Mouse (Mus musculus): ENCODE measurements around the gene Rapgefl1. TPM values are rescaled to one million over a fixed set of nuclear protein-coding genes. Genes with fewer than 3 reads are reported as not detected.

Gene Rapgefl1
- polyA plus RNA-seq, 1 experiment from 2014 or later: 3.0 TPM

- Histone ChIP-seq H3K4me2 (replicated peaks) (no peak overlapping the region), H3K36me3 (no peaks in the 10 kb centered on the region), H3K4me1 (peaks cover 21% of the 10 kb centered on the region), H3K9ac (replicated peaks) (no peak overlapping the region), H3K27ac (replicated peaks) (no peak overlapping the region), H3K27me3 (peaks cover 15% of the 10 kb centered on the region), H3K4me3 (no peak overlapping the region), H3K9me3 (no peaks in the 10 kb centered on the region)
- WGBS: 56% methylated on average over 13 of the region's 13 CpGs
- no peak for ATAC-seq (ENCODE audit: low FRiP score, low read depth)
Measured at GRCm38 (mm10) chr11:98846016-98846415, 9.4 kb downstream of the Rapgefl1 start.

GRCm38 (mm10) chr11:98846865-98847604 is 10.4 kb downstream of the Rapgefl1 start:
- Histone ChIP-seq H3K4me1 (peaks cover 21% of the 10 kb centered on the region), H3K27ac (replicated peaks) (no peak overlapping the region), H3K4me3 (no peak overlapping the region), H3K27me3 (peaks cover 24% of the 10 kb centered on the region), H3K36me3 (no peaks in the 10 kb centered on the region), H3K4me2 (replicated peaks) (no peak overlapping the region), H3K9me3 (no peaks in the 10 kb centered on the region), H3K9ac (replicated peaks) (no peak overlapping the region)
- ATAC-seq (ENCODE audit: low FRiP score, low read depth): no peak
- 77% methylated on average over 19 of the region's 19 CpGs for WGBS

DNA sequence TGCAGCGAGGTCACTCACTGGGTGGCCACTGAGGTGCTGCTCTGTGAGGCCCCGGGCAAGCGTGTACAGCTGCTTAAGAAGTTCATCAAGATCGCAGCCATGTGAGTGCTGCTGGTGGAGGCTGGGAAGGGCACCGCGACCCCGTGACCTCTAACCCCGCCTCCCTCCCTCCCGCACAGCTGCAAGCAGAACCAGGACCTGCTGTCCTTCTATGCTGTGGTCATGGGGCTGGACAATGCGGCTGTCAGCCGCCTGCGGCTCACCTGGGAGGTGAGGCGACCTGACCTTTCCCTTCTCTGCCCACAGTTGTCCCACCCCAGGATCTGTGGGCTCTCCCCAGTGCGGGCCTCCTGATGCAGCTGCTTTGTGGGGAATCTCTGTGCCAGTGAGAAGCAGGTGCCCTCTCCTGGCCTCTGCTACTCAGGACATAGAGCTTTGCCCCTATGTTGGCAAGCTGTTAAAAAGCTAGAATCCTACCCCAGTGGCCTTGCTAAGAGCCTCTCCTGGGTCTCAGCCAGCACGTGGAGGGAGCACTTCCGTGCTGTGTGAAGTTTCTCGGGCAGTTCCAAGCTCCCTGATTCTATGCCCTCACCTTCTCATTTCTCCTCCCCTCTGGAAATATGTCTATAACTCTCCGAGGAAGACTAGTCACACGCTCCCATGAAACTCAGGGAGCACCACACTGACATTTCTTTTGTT is 12.8 kb downstream of the Rapgefl1 start:
- ATAC-seq (ENCODE audit: low FRiP score, low read depth): no peak
- Histone ChIP-seq H3K9me3 (no peaks in the 10 kb centered on the region), H3K27ac (replicated peaks) (no peak overlapping the region), H3K4me3 (no peak overlapping the region), H3K9ac (replicated peaks) (no peak overlapping the region; the same call in 1 of the 2 replicates), H3K4me2 (replicated peaks) (no peak overlapping the region; the same call in 1 of the 2 replicates), H3K4me1 (peaks cover 21% of the 10 kb centered on the region), H3K36me3 (no peaks in the 10 kb centered on the region), H3K27me3 (peaks cover 24% of the 10 kb centered on the region)
- WGBS: 11% methylated on average over 19 of the region's 19 CpGs

- H3K27ac ChIP-seq (replicated peaks): no peak overlapping the region
- H3K36me3 ChIP-seq: no peaks in the 10 kb centered on the region
- WGBS: 67% methylated on average over 26 of the region's 26 CpGs
- H3K27me3 ChIP-seq: peaks cover 24% of the 10 kb centered on the region
- peaks cover 21% of the 10 kb centered on the region for H3K4me1 ChIP-seq
- no peak overlapping the region for H3K4me3 ChIP-seq
- ATAC-seq (ENCODE audit: low FRiP score, low read depth): peak; percentile 30; the same call in 1 of the 2 replicates
- H3K9ac ChIP-seq (replicated peaks): peak overlapping the region; percentile 39
- H3K9me3 ChIP-seq: no peaks in the 10 kb centered on the region
- H3K4me2 ChIP-seq (replicated peaks): peak overlapping the region; percentile 9
Measured at GRCm38 (mm10) chr11:98850100-98851093, 13.8 kb downstream of the Rapgefl1 start.

DNA sequence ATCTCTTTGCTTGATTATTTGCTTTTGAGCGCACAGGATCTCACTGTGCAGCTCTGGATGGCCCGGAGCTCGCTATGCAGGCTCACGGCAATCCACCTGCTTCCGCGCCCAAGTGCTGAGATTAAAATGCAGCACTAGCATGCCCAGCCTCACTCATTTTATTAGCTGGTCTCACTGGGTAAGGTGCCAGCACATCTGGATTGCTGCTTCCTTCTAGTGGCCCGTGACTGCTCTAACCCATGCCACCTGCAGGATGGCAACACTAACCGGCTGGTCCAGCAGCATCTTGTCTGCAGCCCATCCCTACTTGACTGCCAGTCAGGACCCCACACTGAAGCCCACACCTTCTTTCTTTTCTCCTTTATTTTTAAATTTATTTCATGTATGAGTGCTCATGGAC is 17.5 kb downstream of the Rapgefl1 start:
- H3K27me3 ChIP-seq: peaks cover 21% of the 10 kb centered on the region
- no peaks in the 10 kb centered on the region for H3K36me3 ChIP-seq
- no peak overlapping the region for H3K4me3 ChIP-seq
- H3K9ac ChIP-seq (replicated peaks): no peak overlapping the region
- no peak for ATAC-seq (ENCODE audit: low FRiP score, low read depth)
- no peaks in the 10 kb centered on the region for H3K9me3 ChIP-seq
- H3K27ac ChIP-seq (replicated peaks): no peak overlapping the region
- H3K4me2 ChIP-seq (replicated peaks): no peak overlapping the region
- 94% methylated on average over 8 of the region's 8 CpGs for WGBS
- H3K4me1 ChIP-seq: peaks cover 19% of the 10 kb centered on the region

DNA sequence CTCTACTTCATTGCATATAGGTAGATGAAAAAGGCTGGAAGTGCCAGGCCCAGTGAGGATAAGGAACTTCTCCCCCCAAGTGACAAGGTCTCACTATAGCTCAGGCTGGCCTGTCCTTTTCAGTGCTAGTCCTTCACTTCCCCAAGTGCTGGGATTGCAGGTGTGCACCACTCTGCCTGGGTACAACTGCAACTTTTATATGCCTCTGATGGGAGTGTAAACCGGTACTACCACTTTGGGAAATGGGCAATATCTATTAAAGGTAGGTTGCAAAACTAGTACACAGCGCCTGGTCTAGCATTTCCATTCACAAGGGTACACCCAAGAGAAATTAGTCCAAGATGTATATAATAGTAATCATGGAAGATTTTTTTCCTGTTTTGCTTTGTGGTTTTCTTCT is 18.1 kb downstream of the Rapgefl1 start:
- 95% methylated on average over 2 of the region's 2 CpGs for WGBS
- Histone ChIP-seq H3K27me3 (peaks cover 16% of the 10 kb centered on the region), H3K9ac (replicated peaks) (no peak overlapping the region), H3K4me3 (no peak overlapping the region), H3K36me3 (no peaks in the 10 kb centered on the region), H3K4me2 (replicated peaks) (no peak overlapping the region), H3K4me1 (peaks cover 13% of the 10 kb centered on the region), H3K9me3 (no peaks in the 10 kb centered on the region), H3K27ac (replicated peaks) (no peak overlapping the region)
- ATAC-seq (ENCODE audit: low FRiP score, low read depth): no peak

GRCm38 (mm10) chr11:98858759-98859731 is 22.5 kb downstream of the Rapgefl1 start:
- Histone ChIP-seq H3K9ac (replicated peaks) (no peak overlapping the region), H3K4me3 (no peak overlapping the region), H3K4me2 (replicated peaks) (no peak overlapping the region), H3K36me3 (no peaks in the 10 kb centered on the region), H3K27ac (replicated peaks) (no peak overlapping the region), H3K9me3 (no peaks in the 10 kb centered on the region), H3K27me3 (peaks cover 3% of the 10 kb centered on the region; the same call in 1 of the 2 replicates), H3K4me1 (0 out of 2 replicates have a peak, but pooled peaks cover 5% of the 10 kb centered on the region)
- 36% methylated on average over 14 of the region's 14 CpGs for WGBS
- ATAC-seq (ENCODE audit: low FRiP score, low read depth): no peak

- Histone ChIP-seq H3K4me1 (peaks cover 11% of the 10 kb centered on the region; the same call in 1 of the 2 replicates), H3K4me3 (peak within 1 kb of the TSS; percentile 69), H3K4me2 (replicated peaks) (peak within 1 kb of the TSS; percentile 70), H3K9me3 (no peaks in the 10 kb centered on the region), H3K9ac (replicated peaks) (peak within 1 kb of the TSS; percentile 79), H3K27me3 (peaks cover 3% of the 10 kb centered on the region; the same call in 1 of the 2 replicates), H3K27ac (replicated peaks) (peak within 1 kb of the TSS; percentile 94), H3K36me3 (peaks cover 21% of the 10 kb centered on the region)
- 7% methylated on average over 41 of the region's 41 CpGs for WGBS
- peak; percentile 89 for ATAC-seq (ENCODE audit: low FRiP score, low read depth)
Measured at GRCm38 (mm10) chr11:98863028-98863750, 26.6 kb downstream of the Rapgefl1 start, which contains the start of gene Wipf2. Gene Wipf2 (plus strand): TSS chr11:98863638.

- Histone ChIP-seq H3K4me3 (peak overlapping the region; percentile 69), H3K9me3 (no peaks in the 10 kb centered on the region), H3K36me3 (peaks cover 27% of the 10 kb centered on the region), H3K27ac (replicated peaks) (peak overlapping the region; percentile 94), H3K4me2 (replicated peaks) (peak overlapping the region; percentile 70), H3K27me3 (peaks cover 3% of the 10 kb centered on the region; the same call in 1 of the 2 replicates), H3K9ac (replicated peaks) (peak overlapping the region; percentile 79), H3K4me1 (peaks cover 11% of the 10 kb centered on the region; the same call in 1 of the 2 replicates)
- peak; percentile 78 for ATAC-seq (ENCODE audit: low FRiP score, low read depth)
- WGBS: 2% methylated on average over 36 of the region's 39 CpGs
Measured at GRCm38 (mm10) chr11:98863751-98864429, 27.3 kb downstream of the Rapgefl1 start.

DNA sequence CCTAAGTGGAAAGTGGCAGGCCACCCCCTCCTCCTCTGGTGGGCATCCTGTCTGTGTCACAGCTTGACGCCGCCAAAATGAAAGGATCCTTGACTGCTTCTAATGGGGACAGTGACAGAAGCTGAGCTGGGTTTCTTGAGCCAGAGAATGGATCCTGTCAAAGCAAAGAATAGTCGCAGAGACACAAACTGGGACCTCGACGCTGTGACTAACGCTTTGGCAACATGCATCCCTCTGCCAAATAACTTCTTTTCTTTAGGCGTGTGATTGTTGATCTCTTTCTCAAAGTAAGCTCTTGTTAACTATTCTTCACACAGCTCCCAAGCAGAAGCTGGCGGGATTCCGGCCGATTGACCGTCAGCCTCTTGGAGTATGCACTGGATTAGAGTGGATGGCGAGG is 30.7 kb downstream of the Rapgefl1 start:
- no peak overlapping the region for H3K9ac ChIP-seq (replicated peaks)
- WGBS: 52% methylated on average over 12 of the region's 12 CpGs
- peaks cover 17% of the 10 kb centered on the region; the same call in 1 of the 2 replicates for H3K4me1 ChIP-seq
- H3K27me3 ChIP-seq: peaks cover 2% of the 10 kb centered on the region; the same call in 1 of the 2 replicates
- H3K36me3 ChIP-seq: peaks cover 43% of the 10 kb centered on the region
- peak overlapping the region; percentile 35; the same call in 1 of the 2 replicates for H3K27ac ChIP-seq (replicated peaks)
- H3K9me3 ChIP-seq: no peaks in the 10 kb centered on the region
- H3K4me3 ChIP-seq: no peak overlapping the region
- no peak for ATAC-seq (ENCODE audit: low FRiP score, low read depth)
- H3K4me2 ChIP-seq (replicated peaks): no peak overlapping the region
